Mouse (Mus musculus): Measurements from ENCODE around the gene Pea15a. TPM values are rescaled to one million over a fixed set of nuclear protein-coding genes. Genes with fewer than 3 reads are reported as not detected.

Gene Pea15a
- polyA plus RNA-seq, 1 experiment = 125 TPM

GRCm38 (mm10) chr1:172198996-172199395 lies 7.6 kb downstream of the Pea15a start:
- Histone ChIP-seq H3K79me2 (ENCODE audit: control insufficient read depth, insufficient read depth) (peaks cover 34% of the 10 kb centered on the region), H3K4me3 (ENCODE audit: insufficient read depth, poor library complexity, severe bottlenecking) (no peak overlapping the region), H3K36me3 (ENCODE audit: control insufficient read depth, insufficient read depth) (peaks cover 60% of the 10 kb centered on the region), H3K79me3 (ENCODE audit: low read depth) (peaks cover 6% of the 10 kb centered on the region), H3ac (ENCODE audit: control insufficient read depth, insufficient read length, low read depth) (no peak overlapping the region), H3K27me3 (ENCODE audit: control insufficient read depth, insufficient read depth, insufficient read length) (no peaks in the 10 kb centered on the region)
- no peak for TF ChIP-seq CEBPB (IDR thresholded peaks at IDR 0.05; ENCODE audit: low read depth)

- H3K79me2 ChIP-seq (ENCODE audit: control insufficient read depth, insufficient read depth) = peaks cover 28% of the 10 kb centered on the region
- H3K27me3 ChIP-seq (ENCODE audit: control insufficient read depth, insufficient read depth, insufficient read length) = no peaks in the 10 kb centered on the region
- H3K79me3 ChIP-seq (ENCODE audit: low read depth) = peaks cover under 1% of the 10 kb centered on the region
- TF ChIP-seq MYOD1 (IDR thresholded peaks at IDR 0.05; ENCODE audit: control insufficient read depth, insufficient read length, low read depth) (no peak), FOSL1 (IDR thresholded peaks at IDR 0.05; ENCODE audit: insufficient read depth, low read length, poor library complexity, severe bottlenecking) (no peak), CEBPB (IDR thresholded peaks at IDR 0.05; ENCODE audit: low read depth) (no peak), MYOG (IDR thresholded peaks at IDR 0.05; ENCODE audit: control insufficient read depth, extremely low read depth, insufficient read length) (no peak)
- H3K4me3 ChIP-seq (ENCODE audit: insufficient read depth, poor library complexity, severe bottlenecking) = no peak overlapping the region
- H3ac ChIP-seq (ENCODE audit: control insufficient read depth, insufficient read length, low read depth) = no peak overlapping the region
- peaks cover 65% of the 10 kb centered on the region for H3K36me3 ChIP-seq (ENCODE audit: control insufficient read depth, insufficient read depth)
These were observed 8.3 kb downstream of the Pea15a start for GRCm38 (mm10) chr1:172198316-172198715.

GRCm38 (mm10) chr1:172197851-172198250 lies 8.8 kb downstream of the Pea15a start:
- H3K4me3 ChIP-seq (ENCODE audit: insufficient read depth, poor library complexity, severe bottlenecking) = no peak overlapping the region
- no peak for TF ChIP-seq USF1 (IDR thresholded peaks at IDR 0.05; ENCODE audit: low read depth)
- TF ChIP-seq MAX (IDR thresholded peaks at IDR 0.05) = no peak
- no peak for TF ChIP-seq MYOG (IDR thresholded peaks at IDR 0.05; ENCODE audit: control insufficient read depth, extremely low read depth, insufficient read length)
- no peaks in the 10 kb centered on the region for H3K79me3 ChIP-seq (ENCODE audit: low read depth)
- H3K27me3 ChIP-seq (ENCODE audit: control insufficient read depth, insufficient read depth, insufficient read length) = no peaks in the 10 kb centered on the region
- H3K36me3 ChIP-seq (ENCODE audit: control insufficient read depth, insufficient read depth) = peaks cover 65% of the 10 kb centered on the region
- no peak overlapping the region for H3ac ChIP-seq (ENCODE audit: control insufficient read depth, insufficient read length, low read depth)
- H3K79me2 ChIP-seq (ENCODE audit: control insufficient read depth, insufficient read depth) = peaks cover 23% of the 10 kb centered on the region

GRCm38 (mm10) chr1:172197146-172197545 lies 9.5 kb downstream of the Pea15a start:
- peaks cover 72% of the 10 kb centered on the region for H3K36me3 ChIP-seq (ENCODE audit: control insufficient read depth, insufficient read depth)
- TF ChIP-seq CEBPB (IDR thresholded peaks at IDR 0.05; ENCODE audit: low read depth) = no peak
- no peak for TF ChIP-seq MYOD1 (IDR thresholded peaks at IDR 0.05; ENCODE audit: control insufficient read depth, insufficient read length, low read depth)
- no peak for TF ChIP-seq MYOG (IDR thresholded peaks at IDR 0.05; ENCODE audit: control insufficient read depth, extremely low read depth, insufficient read length)
- TF ChIP-seq USF1 (IDR thresholded peaks at IDR 0.05; ENCODE audit: low read depth) = no peak
- TF ChIP-seq MAX (IDR thresholded peaks at IDR 0.05) = no peak
- TF ChIP-seq CTCF (IDR thresholded peaks at IDR 0.05; ENCODE audit: control insufficient read depth, insufficient read depth, insufficient read length) = no peak
- TF ChIP-seq FOSL1 (IDR thresholded peaks at IDR 0.05; ENCODE audit: insufficient read depth, low read length, poor library complexity, severe bottlenecking) = no peak

GRCm38 (mm10) chr1:172194435-172194834 lies 12.2 kb downstream of the Pea15a start:
- TF ChIP-seq FOSL1 (IDR thresholded peaks at IDR 0.05; ENCODE audit: insufficient read depth, low read length, poor library complexity, severe bottlenecking) = no peak
- TF ChIP-seq CEBPB (IDR thresholded peaks at IDR 0.05; ENCODE audit: low read depth) = no peak
- TF ChIP-seq MYOD1 (IDR thresholded peaks at IDR 0.05; ENCODE audit: control insufficient read depth, insufficient read length, low read depth) = no peak
- TF ChIP-seq MYOG (IDR thresholded peaks at IDR 0.05; ENCODE audit: control insufficient read depth, extremely low read depth, insufficient read length) = no peak
- Histone ChIP-seq H3K4me3 (ENCODE audit: insufficient read depth, poor library complexity, severe bottlenecking) (no peak overlapping the region), H3K27me3 (ENCODE audit: control insufficient read depth, insufficient read depth, insufficient read length) (no peaks in the 10 kb centered on the region), H3K79me3 (ENCODE audit: low read depth) (no peaks in the 10 kb centered on the region), H3K36me3 (ENCODE audit: control insufficient read depth, insufficient read depth) (peaks cover 86% of the 10 kb centered on the region), H3K79me2 (ENCODE audit: control insufficient read depth, insufficient read depth) (no peaks in the 10 kb centered on the region), H3ac (ENCODE audit: control insufficient read depth, insufficient read length, low read depth) (no peak overlapping the region)

More at GRCm38 (mm10) chr1:172197146-172197545, 9.5 kb downstream of the Pea15a start:
- Histone ChIP-seq H3K79me2 (ENCODE audit: control insufficient read depth, insufficient read depth) (peaks cover 16% of the 10 kb centered on the region), H3ac (ENCODE audit: control insufficient read depth, insufficient read length, low read depth) (no peak overlapping the region), H3K79me3 (ENCODE audit: low read depth) (no peaks in the 10 kb centered on the region), H3K27me3 (ENCODE audit: control insufficient read depth, insufficient read depth, insufficient read length) (no peaks in the 10 kb centered on the region), H3K4me3 (ENCODE audit: insufficient read depth, poor library complexity, severe bottlenecking) (no peak overlapping the region)

GRCm38 (mm10) chr1:172192217-172192616 lies 14.4 kb downstream of the Pea15a start:
- Histone ChIP-seq H3K79me2 (ENCODE audit: control insufficient read depth, insufficient read depth) (no peaks in the 10 kb centered on the region), H3K79me3 (ENCODE audit: low read depth) (no peaks in the 10 kb centered on the region), H3K27me3 (ENCODE audit: control insufficient read depth, insufficient read depth, insufficient read length) (no peaks in the 10 kb centered on the region), H3ac (ENCODE audit: control insufficient read depth, insufficient read length, low read depth) (no peak overlapping the region), H3K36me3 (ENCODE audit: control insufficient read depth, insufficient read depth) (peaks cover 82% of the 10 kb centered on the region), H3K4me3 (ENCODE audit: insufficient read depth, poor library complexity, severe bottlenecking) (no peak overlapping the region)
- TF ChIP-seq CEBPB (IDR thresholded peaks at IDR 0.05; ENCODE audit: low read depth) (no peak), USF1 (IDR thresholded peaks at IDR 0.05; ENCODE audit: low read depth) (no peak), MAX (IDR thresholded peaks at IDR 0.05) (no peak), FOSL1 (IDR thresholded peaks at IDR 0.05; ENCODE audit: insufficient read depth, low read length, poor library complexity, severe bottlenecking) (no peak), MYOG (IDR thresholded peaks at IDR 0.05; ENCODE audit: control insufficient read depth, extremely low read depth, insufficient read length) (no peak), CTCF (IDR thresholded peaks at IDR 0.05; ENCODE audit: control insufficient read depth, insufficient read depth, insufficient read length) (no peak), MYOD1 (IDR thresholded peaks at IDR 0.05; ENCODE audit: control insufficient read depth, insufficient read length, low read depth) (no peak)

All from C2C12 (cell line).